Mouse (Mus musculus) embryonic stem cell, embryonic (primary cell): ENCODE data around the gene Ckap5.
"Not testable (repeated sequence)": the region's sequence is repeated elsewhere in the genome, so short reads cannot be mapped to it uniquely, and the experiment has no call there.

ENCODE experiments used
- CTCF ChIA-PET, 4 experiments: fragments of 300-600 bp in 2 of 4; fragments of 350-600 bp in 2 of 4; sonication (Branson Sonifier 250); formaldehyde crosslinking; loops; one replicate each; lab custom pipeline; 2022; ENCODE audit warnings: inconsistent platforms in 2 of 4; lab: Charles Lee
- POLR2A ChIA-PET, 4 experiments: fragments of 300-600 bp in 2 of 4; fragments of 350-600 bp in 2 of 4; sonication (Branson Sonifier 250); formaldehyde crosslinking; loops; one replicate each; lab custom pipeline; 2022; ENCODE audit warnings: antibody characterized with exemption in 4 of 4, inconsistent platforms in 1 of 4; lab: Charles Lee

The Ckap5 gene

DNA sequence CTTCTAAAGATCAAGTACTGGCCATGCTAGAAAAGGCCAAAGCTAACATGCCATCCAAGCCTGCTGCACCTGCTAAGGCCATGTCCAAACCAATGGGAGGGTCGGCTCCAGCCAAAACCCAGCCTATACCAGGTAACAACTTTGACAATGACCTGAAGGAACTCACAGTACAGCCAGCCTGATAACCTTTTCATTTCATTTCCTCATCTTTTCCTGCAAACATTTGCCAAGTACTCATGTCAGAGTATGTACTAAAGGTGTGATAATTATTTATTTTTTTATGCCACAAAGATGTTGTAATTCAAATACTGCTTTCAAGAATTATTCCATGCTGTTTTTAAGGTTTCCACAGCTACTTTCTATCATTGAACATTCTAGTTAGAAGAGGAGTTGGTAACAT is 59.7 kb downstream of the Ckap5 start:
- CTCF ChIA-PET = interaction anchor here in 1 of 4 experiments (0.8 kb wide), 1 partner anchor 16 kb away, joined by 3 read pairs; no protein-coding TSS in a partner anchor

DNA sequence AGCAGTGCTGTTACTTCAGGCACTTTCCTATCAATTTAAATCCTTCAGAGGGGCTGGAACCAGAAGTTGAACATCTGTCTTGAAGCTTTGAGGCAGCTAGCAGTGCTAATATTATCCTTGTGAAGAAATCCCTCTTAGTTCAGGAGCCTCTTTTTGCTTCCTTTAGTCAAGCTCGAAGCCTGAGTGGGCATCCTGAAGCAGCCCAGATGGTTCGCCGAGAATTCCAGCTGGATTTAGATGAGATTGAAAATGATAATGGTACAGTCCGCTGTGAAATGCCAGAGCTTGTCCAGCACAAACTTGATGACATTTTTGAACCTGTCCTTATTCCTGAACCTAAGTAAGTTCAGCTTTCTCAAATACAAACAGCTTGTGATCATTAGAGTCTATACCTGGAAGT is 73.9 kb downstream of the Ckap5 start:
- ChIA-PET CTCF (interaction anchor here in 2 of 4 experiments (0.9 to 1.0 kb wide), 2 partner anchors 9 to 46 kb away, joined by 3 read pairs; no protein-coding TSS in a partner anchor), POLR2A (interaction anchor here in 1 of 4 experiments (1.0 to 2.1 kb wide), 4 partner anchors 15 to 74 kb away, joined by 3 to 7 read pairs (median 4); partner anchors contain the start of gene Ckap5)

More for the DNA sequence above, 59.7 kb downstream of the Ckap5 start:
- POLR2A ChIA-PET = interaction anchor here in 1 of 4 experiments (1.1 to 1.6 kb wide), 4 partner anchors 9 to 66 kb away, joined by 3 to 5 read pairs (median 3); no protein-coding TSS in a partner anchor

DNA sequence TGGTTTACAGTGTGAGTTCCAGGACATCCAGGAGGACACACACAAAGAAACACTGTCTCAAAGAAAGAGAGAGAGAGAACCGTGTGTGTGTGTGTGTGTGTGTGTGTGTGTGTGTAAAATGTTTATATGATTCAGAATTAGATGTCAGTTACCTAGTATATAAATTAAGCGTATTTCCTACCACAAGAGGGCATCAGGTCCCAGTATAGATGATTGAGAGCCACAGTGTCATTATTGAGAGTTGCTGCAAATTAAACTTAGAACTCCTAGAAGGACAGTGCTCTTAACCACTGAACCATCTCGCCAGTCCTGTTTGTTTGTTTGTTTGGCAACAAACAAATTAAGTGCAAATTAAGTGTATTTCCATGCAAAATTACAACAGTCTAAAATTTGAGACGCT is 75.8 kb downstream of the Ckap5 start:
- POLR2A ChIA-PET = interaction anchor here in 1 of 4 experiments (0.6 to 2.1 kb wide), 5 partner anchors 11 to 564 kb away, joined by 3 to 7 read pairs (median 6); no protein-coding TSS in a partner anchor
- CTCF ChIA-PET = interaction anchor here in 3 of 4 experiments (0.7 kb wide), 5 partner anchors 16 to 487 kb away, joined by 3 to 19 read pairs (median 5); no protein-coding TSS in a partner anchor

DNA sequence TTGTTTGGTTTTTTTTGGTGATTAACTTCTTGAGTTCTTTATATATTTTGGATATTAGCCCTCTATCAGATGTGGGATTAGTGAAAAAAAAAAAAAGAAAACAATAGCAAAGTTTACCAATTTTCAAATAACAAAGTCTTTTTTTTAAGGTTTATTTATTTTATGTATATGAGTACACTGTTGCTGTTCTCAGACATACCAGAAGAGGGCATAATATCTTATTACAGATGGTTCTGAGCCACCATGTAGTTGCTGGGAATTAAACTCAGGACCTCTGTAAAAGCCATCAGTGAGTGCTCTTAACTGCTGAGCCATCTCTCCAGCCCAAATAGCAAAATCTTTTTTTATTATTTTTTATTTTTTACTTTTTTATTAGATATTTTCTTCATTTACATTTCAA is 82.8 kb downstream of the Ckap5 start:
- CTCF ChIA-PET = not testable (repeated sequence)
- POLR2A ChIA-PET = interaction anchor here in 1 of 4 experiments (0.7 kb wide), 1 partner anchor 340 kb away, joined by 3 read pairs; no protein-coding TSS in a partner anchor

DNA sequence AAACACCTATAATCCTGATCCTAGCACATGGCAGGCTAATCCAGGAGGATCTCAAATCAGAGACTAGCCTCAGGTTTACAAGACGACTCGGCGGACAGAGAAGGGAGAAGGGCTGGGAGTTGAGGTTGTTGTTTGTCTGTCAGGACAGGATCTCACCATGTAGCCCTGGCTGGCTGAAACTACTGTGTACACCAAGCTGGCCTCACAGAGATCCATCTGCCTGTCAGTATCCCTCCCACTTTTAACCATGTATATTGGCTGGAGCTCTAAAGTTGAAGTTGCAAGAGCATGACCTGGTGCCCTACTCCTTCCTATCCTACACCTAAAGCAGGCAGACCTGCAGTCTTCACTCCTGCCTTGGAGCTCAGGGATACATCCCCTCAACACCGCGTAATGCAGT is 95.8 kb downstream of the Ckap5 start:
- POLR2A ChIA-PET = interaction anchor here in 1 of 4 experiments (3.8 kb wide), 1 partner anchor 14 kb away, joined by 18 read pairs; the partner anchor contains the start of gene F2
- CTCF ChIA-PET = no interaction called here

DNA sequence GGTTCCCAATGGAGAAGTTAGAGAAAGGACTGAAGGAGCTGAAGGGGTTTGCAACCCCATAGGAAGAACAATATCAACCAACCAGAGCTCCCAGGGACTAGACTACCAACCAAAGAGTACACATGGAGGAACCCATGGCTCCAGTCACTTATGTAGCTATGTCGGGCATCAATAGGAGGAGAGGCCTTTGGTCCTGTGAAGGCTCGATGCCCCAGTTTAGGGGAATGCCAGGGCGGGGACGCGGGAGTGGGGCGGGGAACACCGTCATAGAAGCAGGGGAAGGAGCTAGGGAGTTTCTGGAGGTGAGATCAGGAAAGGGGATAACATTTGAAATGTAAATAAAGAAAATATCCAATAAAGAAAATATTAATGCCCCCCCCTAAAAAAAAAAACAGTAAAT is 96.8 kb downstream of the Ckap5 start:
- POLR2A ChIA-PET = interaction anchor here in 3 of 4 experiments (0.7 to 3.8 kb wide), 6 partner anchors 13 to 298 kb away, joined by 3 to 18 read pairs (median 4); partner anchors contain the start of gene F2 (in 1 of the 3)
- CTCF ChIA-PET = not testable (repeated sequence)

DNA sequence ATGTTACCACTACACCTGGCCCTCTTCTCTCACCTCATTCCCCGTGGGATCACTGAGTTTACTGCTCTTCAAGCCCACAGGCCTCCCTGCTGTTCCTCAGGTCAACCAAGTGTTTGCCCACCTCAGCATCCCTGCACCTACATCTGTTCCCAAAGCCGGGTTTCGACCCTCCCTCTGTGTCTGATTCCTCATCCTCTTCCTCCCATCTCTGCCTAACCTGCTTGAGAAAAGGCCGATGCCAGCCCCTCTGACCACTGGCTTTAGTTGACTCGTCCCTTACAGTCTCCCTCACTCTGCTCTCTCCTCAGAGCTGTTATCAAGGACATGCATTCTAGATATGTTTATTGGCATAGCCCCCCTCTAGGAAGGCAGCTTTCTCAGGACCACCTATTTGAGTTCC is 100.9 kb downstream of the Ckap5 start:
- ChIA-PET CTCF (no interaction called here), POLR2A (interaction anchor here in 3 of 4 experiments (0.6 to 7.6 kb wide), 4 partner anchors 9 to 433 kb away, joined by 3 to 92 read pairs (median 4); partner anchors contain the start of genes Arhgap1 (in 1 of the 3) and Zfp408 (in 1 of the 3))

DNA sequence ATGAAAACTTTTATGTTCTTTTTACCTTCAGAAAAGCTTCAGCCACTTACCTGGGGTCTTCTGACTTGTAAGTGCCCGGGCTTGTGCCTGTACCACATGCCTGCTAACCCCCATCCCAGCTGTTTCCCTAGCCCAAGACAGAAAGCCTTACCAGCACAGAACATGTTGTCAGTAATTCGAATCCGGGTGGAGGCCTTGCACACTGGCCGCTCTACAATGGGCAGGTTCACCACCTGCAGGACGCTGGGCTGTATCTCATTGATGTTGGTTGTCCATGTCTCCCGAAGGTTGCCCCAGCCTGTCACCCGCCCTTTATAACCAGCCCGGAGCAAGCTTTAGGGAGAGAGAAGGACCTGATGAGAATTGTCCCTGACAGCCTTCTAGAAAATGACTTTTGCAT is 101.6 kb downstream of the Ckap5 start:
- ChIA-PET POLR2A (interaction anchor here in 3 of 4 experiments (0.6 to 10.6 kb wide), 8 partner anchors 9 to 434 kb away, joined by 3 to 92 read pairs (median 3); partner anchors contain the start of genes Arhgap1 (in 1 of the 3), Ckap5 (in 1 of the 3) and Zfp408 (in 1 of the 3)), CTCF (interaction anchor here in 1 of 4 experiments (0.6 to 2.9 kb wide), 2 partner anchors 18 to 20 kb away, joined by 3 to 16 read pairs; no protein-coding TSS in a partner anchor)

DNA sequence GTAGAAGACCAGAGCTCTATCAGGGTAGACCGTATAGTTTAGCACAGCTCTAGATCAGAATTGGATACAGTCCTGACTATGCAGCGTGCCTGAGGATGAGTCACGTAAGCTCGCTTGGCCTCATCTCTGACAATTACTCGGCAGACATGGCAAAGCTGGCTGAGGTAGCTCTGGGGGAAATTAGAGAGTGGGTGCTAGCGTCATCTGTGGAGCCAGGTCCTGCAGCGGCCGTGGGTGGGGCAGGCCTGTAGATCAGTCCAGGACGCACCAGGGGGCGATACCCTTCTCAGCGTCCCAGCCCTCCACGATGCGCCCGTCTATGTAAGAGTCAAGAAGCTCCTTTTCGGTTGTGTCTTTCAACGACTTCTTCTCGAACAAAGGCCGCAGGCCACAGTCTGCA is 103.1 kb downstream of the Ckap5 start:
- POLR2A ChIA-PET = interaction anchor here in 3 of 4 experiments (0.6 to 10.6 kb wide), 19 partner anchors 9 to 393 kb away, joined by 3 to 92 read pairs (median 4); partner anchors contain the start of genes Arhgap1 (in 2 of the 3), Zfp408 (in 2 of the 3), Arfgap2 (in 1 of the 3) and Ckap5 (in 1 of the 3)
- CTCF ChIA-PET = interaction anchor here in 3 of 4 experiments (0.6 to 2.9 kb wide), 12 partner anchors 9 to 514 kb away, joined by 3 to 16 read pairs (median 4); partner anchors contain the start of genes Arhgap1 (in 1 of the 3) and Zfp408 (in 1 of the 3)

DNA sequence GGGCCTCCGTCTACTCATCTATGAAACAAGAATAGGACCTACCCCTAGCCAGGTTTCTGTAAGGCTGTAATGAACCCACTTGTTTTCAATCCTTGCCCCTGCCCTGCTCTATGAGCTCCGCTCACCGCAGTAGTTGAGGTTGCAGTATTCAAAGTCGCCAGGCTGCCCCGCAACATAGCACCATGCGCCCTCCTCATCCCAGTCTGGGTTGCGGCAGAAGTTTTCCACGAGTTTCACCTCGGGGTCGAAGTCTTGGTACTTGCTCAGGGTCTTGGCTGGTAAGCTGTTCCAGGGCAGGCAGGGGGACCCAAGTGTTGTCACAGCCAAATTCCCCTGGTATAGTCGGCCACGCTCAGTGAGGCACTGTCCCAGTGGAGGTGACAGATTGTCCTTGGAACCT is 103.8 kb downstream of the Ckap5 start:
- ChIA-PET CTCF (interaction anchor here (0.5 to 2.9 kb wide), 10 partner anchors 10 to 298 kb away, joined by 3 to 16 read pairs (median 4); partner anchors contain the start of genes Arhgap1 (in 1 of the 4) and Zfp408 (in 1 of the 4)), POLR2A (interaction anchor here in 2 of 4 experiments (0.8 to 10.6 kb wide), 11 partner anchors 8 to 301 kb away, joined by 3 to 92 read pairs (median 6); partner anchors contain the start of genes Arhgap1 (in 1 of the 2) and Zfp408 (in 1 of the 2))

DNA sequence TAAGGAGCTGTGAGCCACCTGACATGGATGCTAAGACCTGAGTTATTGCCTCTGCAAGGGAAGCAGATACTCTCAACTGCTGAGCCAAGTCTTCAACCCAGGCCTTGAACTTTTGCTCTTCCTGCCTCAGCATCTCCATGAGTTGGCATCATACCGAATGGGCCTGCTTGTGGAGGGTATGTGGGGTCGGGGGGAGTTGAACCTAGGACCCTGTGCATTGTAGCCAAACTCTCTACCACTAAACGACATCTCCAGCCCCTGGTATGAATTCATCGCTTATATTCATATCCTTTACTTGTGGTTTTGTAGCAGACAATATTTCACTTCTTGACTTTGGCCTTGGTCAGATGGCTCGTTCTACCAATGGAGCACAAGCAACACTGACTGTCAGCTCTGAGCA is 105.3 kb downstream of the Ckap5 start:
- CTCF ChIA-PET = interaction anchor here in 2 of 4 experiments (0.5 to 0.6 kb wide), 2 partner anchors 36 to 269 kb away, joined by 3 to 4 read pairs; no protein-coding TSS in a partner anchor
- POLR2A ChIA-PET = interaction anchor here in 3 of 4 experiments (0.6 to 10.6 kb wide), 7 partner anchors 12 to 520 kb away, joined by 3 to 92 read pairs (median 4); partner anchors contain the start of genes Arhgap1 (in 2 of the 3) and Zfp408 (in 2 of the 3)

DNA sequence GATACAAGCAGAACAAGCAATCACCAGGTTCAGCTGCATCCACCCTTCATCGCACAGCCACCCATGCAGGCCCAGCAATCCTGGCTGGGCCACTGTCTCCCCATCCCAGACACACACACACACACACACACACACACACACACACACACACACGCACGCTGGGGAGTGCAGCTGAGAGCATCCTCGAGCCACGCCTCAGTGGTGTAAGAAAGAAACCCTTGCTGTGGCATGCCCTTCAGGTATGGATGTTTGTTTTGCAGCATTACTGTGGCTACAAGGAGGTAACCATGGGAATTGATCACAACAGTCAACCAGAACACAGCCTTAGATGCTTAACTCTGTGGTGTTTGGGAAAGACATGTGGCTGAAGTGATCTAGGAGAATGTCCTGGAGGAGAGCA is 105.8 kb downstream of the Ckap5 start:
- ChIA-PET CTCF (interaction anchor here in 1 of 4 experiments (0.6 kb wide), 1 partner anchor 35 kb away, joined by 3 read pairs; no protein-coding TSS in a partner anchor), POLR2A (interaction anchor here in 2 of 4 experiments (0.6 to 10.6 kb wide), 4 partner anchors 12 to 368 kb away, joined by 3 to 92 read pairs (median 46); partner anchors contain the start of genes Arhgap1 (in 1 of the 2) and Zfp408 (in 1 of the 2))

DNA sequence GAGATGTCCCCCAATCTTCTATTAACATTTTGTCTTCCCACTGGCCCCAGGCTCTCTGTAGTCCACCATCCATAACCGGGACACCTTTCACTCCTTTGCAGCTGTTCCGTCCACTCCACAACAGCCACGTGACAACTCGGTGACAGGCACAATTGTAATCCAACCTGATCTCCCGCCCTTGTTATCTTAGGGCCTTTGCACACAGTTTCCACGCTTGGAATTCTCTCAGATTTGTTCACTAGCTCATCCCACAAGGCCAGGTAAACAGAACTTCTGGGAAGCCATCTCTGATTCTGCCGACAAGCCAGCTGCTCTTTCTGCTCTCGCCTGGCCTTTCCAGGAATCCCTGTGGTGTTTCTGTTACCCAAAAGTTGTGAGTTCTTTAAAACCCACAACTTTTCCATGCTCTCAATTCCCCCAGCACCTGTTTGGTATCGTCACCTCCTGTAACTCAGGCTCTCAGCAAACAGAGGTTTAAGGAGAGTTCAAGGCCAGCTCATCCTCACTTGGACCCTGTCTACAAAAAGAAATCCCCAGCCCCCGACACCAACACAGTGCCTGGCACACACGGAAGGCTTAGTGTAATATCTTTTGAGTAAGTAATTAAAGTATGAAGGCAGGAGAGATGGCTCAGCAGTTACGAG is 106.9 kb downstream of the Ckap5 start:
- POLR2A ChIA-PET = interaction anchor here in 3 of 4 experiments (0.6 to 10.6 kb wide), 5 partner anchors 11 to 108 kb away, joined by 3 to 108 read pairs (median 3); partner anchors contain the start of genes Arhgap1 (in 1 of the 3) and Zfp408 (in 1 of the 3)
- CTCF ChIA-PET = interaction anchor here in 1 of 4 experiments (1.2 kb wide), 1 partner anchor 12 kb away, joined by 3 read pairs; no protein-coding TSS in a partner anchor

DNA sequence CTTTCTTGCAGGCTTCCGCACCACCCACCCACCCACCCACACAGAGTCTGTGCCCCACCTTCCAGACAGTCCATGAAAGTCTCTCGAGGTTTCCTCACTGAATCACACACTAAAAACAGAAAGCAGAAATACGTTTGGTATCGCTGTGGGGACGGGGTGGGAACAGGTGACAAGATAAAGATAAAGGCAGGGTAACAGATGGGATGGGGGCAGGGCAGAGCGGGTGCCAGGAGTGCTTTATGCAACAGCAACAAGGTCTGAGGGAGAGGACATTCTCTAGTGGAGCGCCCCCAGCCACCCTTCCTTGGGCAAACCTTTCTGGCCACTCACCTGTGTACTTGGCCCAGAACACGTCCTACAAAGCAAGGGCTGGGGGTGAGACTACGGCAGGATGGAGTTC is 108.3 kb downstream of the Ckap5 start:
- POLR2A ChIA-PET = interaction anchor here in 3 of 4 experiments (0.6 to 10.6 kb wide), 25 partner anchors 9 to 398 kb away, joined by 3 to 108 read pairs (median 5); partner anchors contain the start of genes Arhgap1 (in 3 of the 3), Ckap5 (in 3 of the 3), Zfp408 (in 3 of the 3) and Ambra1 (in 1 of the 3)
- CTCF ChIA-PET = interaction anchor here in 3 of 4 experiments (0.7 to 4.1 kb wide), 7 partner anchors 10 to 520 kb away, joined by 3 to 39 read pairs (median 3); partner anchors contain the start of genes Arhgap1 (in 1 of the 3) and Zfp408 (in 1 of the 3)

DNA sequence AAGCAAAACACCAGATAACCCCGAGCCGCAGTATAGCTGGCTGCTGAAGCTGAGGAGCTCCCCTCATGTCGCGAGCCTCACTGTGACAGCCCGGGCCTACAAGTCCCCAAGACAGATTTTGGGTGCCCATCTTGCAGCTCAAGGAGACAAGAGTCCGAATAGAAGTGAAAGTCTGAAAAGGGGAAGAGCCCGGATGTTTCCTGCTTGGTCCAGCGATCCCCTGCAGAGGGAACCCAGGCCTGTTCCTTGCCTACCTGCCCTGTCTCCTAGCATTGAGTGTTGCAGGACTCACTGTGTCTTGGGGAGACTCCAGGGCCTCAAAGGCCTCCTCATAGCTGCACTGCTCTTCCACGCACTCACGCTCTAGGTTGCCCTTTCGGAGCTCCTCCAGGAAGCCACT is 108.9 kb downstream of the Ckap5 start:
- POLR2A ChIA-PET = interaction anchor here in 3 of 4 experiments (0.6 to 10.6 kb wide), 34 partner anchors 8 to 398 kb away, joined by 3 to 108 read pairs (median 5); partner anchors contain the start of genes Arhgap1 (in 3 of the 3), Ckap5 (in 3 of the 3), Zfp408 (in 3 of the 3) and Ambra1 (in 1 of the 3)
- CTCF ChIA-PET = interaction anchor here in 3 of 4 experiments (0.7 to 4.1 kb wide), 8 partner anchors 9 to 520 kb away, joined by 3 to 39 read pairs (median 3); partner anchors contain the start of genes Arhgap1 (in 1 of the 3) and Zfp408 (in 1 of the 3)

DNA sequence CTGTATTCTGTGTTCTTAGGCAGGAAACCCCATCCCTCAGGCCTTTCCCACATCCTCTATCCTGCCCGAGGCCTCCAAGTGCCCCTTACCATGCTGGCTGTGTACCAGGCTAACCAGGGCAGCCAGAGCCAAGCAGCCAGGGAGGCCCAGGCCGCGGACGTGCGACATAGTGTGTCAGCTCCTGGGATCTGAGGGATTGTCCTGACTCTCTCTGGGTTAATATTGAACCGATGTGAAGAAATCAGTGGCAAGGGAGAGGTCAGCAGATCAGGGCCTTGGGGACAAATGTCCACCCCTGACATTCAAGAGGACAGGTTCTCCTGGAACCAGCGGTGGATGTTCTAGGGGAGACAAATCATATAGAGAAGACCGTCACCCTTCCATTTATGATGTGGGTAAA is 109.7 kb downstream of the Ckap5 start, which contains the start of gene F2:
TSS of gene F2 (minus strand) at position 186 of the 400 bp plus-strand sequence.
- POLR2A ChIA-PET = interaction anchor here (0.6 to 10.6 kb wide), 38 partner anchors 8 to 399 kb away, joined by 3 to 108 read pairs (median 5); partner anchors contain the start of genes Arhgap1 (in 3 of the 4), Zfp408 (in 3 of the 4), Ambra1 (in 1 of the 4) and Arfgap2 (in 1 of the 4)
- CTCF ChIA-PET = interaction anchor here in 3 of 4 experiments (0.8 to 4.1 kb wide), 8 partner anchors 8 to 521 kb away, joined by 3 to 39 read pairs (median 3); partner anchors contain the start of genes Arhgap1 (in 1 of the 3) and Zfp408 (in 1 of the 3)
